Mouse (Mus musculus): Measurements from ENCODE around the gene Hist1h2bc. TPM values are rescaled to one million over a fixed set of nuclear protein-coding genes. Genes with fewer than 3 reads are reported as not detected.
"Not testable (repeated sequence)": the region's sequence is repeated elsewhere in the genome, so short reads cannot be mapped to it uniquely, and the experiment has no call there.

Hist1h2bc gene
- polyA plus RNA-seq, 1 experiment from 2014 or later = 15.1 TPM

GRCm38 (mm10) chr13:23708041-23708440, 24.0 kb downstream of the Hist1h2bc start:
- Histone ChIP-seq H3K36me3 (replicated peaks; ENCODE audit: control insufficient read depth, insufficient read depth) (no peaks in the 10 kb centered on the region), H3K4me3 (replicated peaks; ENCODE audit: low read length) (no peak overlapping the region), H3K27me3 (ENCODE audit: control insufficient read depth, insufficient read depth, low read length) (no peaks in the 10 kb centered on the region), H3K27ac (no peak overlapping the region), H3K4me2 (replicated peaks) (no peak overlapping the region), H3K4me1 (replicated peaks; ENCODE audit: control insufficient read depth, insufficient read depth, low read length) (peaks cover 9% of the 10 kb centered on the region; the same call in 1 of the 2 replicates), H3K9ac (no peak overlapping the region), H3K9me3 (ENCODE audit: control insufficient read depth, low read length) (no peaks in the 10 kb centered on the region)
- DNase-seq (ENCODE audit: low spot score) (no peak), ATAC-seq (ENCODE audit: low FRiP score) (no peak)
- 80% methylated on average over 4 of the region's 4 CpGs for WGBS

GRCm38 (mm10) chr13:23708654-23709053, 24.7 kb downstream of the Hist1h2bc start:
- Histone ChIP-seq H3K27ac (no peak overlapping the region), H3K4me1 (replicated peaks; ENCODE audit: control insufficient read depth, insufficient read depth, low read length) (peaks cover 9% of the 10 kb centered on the region; the same call in 1 of the 2 replicates), H3K4me3 (replicated peaks; ENCODE audit: low read length) (no peak overlapping the region), H3K4me2 (replicated peaks) (no peak overlapping the region), H3K9me3 (ENCODE audit: control insufficient read depth, low read length) (no peaks in the 10 kb centered on the region), H3K27me3 (ENCODE audit: control insufficient read depth, insufficient read depth, low read length) (no peaks in the 10 kb centered on the region), H3K36me3 (replicated peaks; ENCODE audit: control insufficient read depth, insufficient read depth) (no peaks in the 10 kb centered on the region), H3K9ac (no peak overlapping the region)
- ATAC-seq (ENCODE audit: low FRiP score) = no peak
- no peak for DNase-seq (ENCODE audit: low spot score)
- 84% methylated on average over 4 of the region's 4 CpGs for WGBS

DNA sequence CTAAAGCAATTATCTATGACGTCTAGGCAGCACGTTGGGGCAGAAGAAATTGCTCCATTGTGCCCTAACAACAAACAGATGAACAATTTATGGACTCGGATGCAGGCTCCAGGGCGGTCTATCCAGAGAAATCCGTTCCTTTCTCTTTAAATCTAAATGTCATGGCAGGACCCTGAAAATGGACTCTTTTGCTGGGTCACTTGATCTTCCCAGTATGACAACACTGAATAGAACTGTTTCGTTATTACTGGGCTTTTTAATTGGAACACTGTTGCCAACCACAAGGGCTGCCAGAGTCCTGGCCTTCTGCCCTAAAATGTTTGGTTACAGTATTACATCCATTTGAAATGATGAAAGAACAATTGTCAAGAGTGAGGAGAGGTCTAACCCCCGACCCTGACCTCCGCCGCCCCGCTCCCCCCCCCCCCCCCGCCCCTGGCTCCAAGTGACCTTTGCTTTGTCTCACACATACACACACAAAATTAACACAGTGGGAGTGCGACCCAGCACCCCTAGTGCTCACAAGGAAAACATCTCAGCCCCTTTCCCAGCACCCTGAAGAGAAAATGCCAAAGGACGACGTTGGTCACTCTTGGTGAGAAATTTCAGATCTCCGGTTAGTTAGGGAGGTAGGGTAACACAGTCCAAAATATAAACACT, 25.8 kb downstream of the Hist1h2bc start:
- DNase-seq (ENCODE audit: low spot score) = no peak
- peak overlapping the region; percentile 30 for H3K4me3 ChIP-seq (replicated peaks; ENCODE audit: low read length)
- no peak for ATAC-seq (ENCODE audit: low FRiP score)
- peak overlapping the region; percentile 65 for H3K4me2 ChIP-seq (replicated peaks)
- 16% methylated on average over 15 of the region's 15 CpGs for WGBS
- H3K9ac ChIP-seq = peak overlapping the region; percentile 55
- H3K36me3 ChIP-seq (replicated peaks; ENCODE audit: control insufficient read depth, insufficient read depth) = no peaks in the 10 kb centered on the region
- H3K4me1 ChIP-seq (replicated peaks; ENCODE audit: control insufficient read depth, insufficient read depth, low read length) = peaks cover 9% of the 10 kb centered on the region; the same call in 1 of the 2 replicates
- no peaks in the 10 kb centered on the region for H3K27me3 ChIP-seq (ENCODE audit: control insufficient read depth, insufficient read depth, low read length)
- no peaks in the 10 kb centered on the region for H3K9me3 ChIP-seq (ENCODE audit: control insufficient read depth, low read length)
- H3K27ac ChIP-seq = no peak overlapping the region

DNA sequence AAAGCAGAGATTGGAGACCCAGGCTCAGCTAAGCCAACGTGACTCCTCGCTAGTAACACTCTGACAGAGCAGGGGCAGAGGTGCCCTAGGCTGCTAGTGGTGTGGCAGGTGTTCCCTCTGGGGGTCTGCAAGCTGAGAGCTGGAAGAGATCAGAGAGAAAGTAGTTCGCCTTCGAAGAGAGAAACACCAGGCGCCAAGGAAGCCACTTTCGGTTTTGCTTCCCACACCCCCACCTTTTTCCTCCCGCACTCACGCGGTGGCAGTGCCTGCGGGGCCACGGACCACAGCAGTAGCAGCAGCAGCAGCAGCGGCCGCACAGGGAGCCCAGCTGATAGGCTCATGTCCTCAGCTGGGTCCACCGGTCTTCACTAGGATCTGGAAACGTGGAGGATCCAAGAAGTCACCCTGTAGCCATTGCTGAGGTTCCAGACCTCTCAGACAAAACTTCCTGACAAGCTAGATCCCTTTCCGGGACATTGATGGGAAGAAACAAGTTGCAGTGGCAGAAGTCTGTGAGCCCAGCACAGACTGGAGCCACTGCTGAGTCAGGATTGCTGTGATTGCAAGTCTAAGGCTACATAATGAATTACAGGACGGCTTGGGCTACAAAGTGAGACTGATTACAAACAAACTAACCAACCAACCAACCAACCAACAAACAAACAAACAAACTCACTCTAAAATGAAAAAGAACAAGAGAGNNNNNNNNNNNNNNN, 26.5 kb downstream of the Hist1h2bc start, which contains the start of gene Hfe:
Hfe (minus strand) TSS at position 481 of the 716 bp plus-strand sequence.
- ATAC-seq (ENCODE audit: low FRiP score) (0 out of 2 replicates have a peak, but pooled peaks have one; percentile 59), DNase-seq (ENCODE audit: low spot score) (peak; percentile 38)
- peak within 1 kb of the TSS; percentile 65 for H3K4me2 ChIP-seq (replicated peaks)
- H3K4me3 ChIP-seq (replicated peaks; ENCODE audit: low read length) = peak within 1 kb of the TSS; percentile 30
- H3K27ac ChIP-seq = 0 out of 2 replicates have a peak within 1 kb of the TSS, but pooled peaks have one; percentile 29
- H3K9ac ChIP-seq = peak within 1 kb of the TSS; percentile 55
- no peaks in the 10 kb centered on the region for H3K36me3 ChIP-seq (replicated peaks; ENCODE audit: control insufficient read depth, insufficient read depth)
- no peaks in the 10 kb centered on the region for H3K27me3 ChIP-seq (ENCODE audit: control insufficient read depth, insufficient read depth, low read length)
- H3K9me3 ChIP-seq (ENCODE audit: control insufficient read depth, low read length) = no peaks in the 10 kb centered on the region
- 5% methylated on average over 17 of the region's 17 CpGs for WGBS
- H3K4me1 ChIP-seq (replicated peaks; ENCODE audit: control insufficient read depth, insufficient read depth, low read length) = peaks cover 9% of the 10 kb centered on the region; the same call in 1 of the 2 replicates

- ATAC-seq (ENCODE audit: low FRiP score) = no peak
These were observed 32.5 kb downstream of the Hist1h2bc start for GRCm38 (mm10) chr13:23716261-23717042.

DNA sequence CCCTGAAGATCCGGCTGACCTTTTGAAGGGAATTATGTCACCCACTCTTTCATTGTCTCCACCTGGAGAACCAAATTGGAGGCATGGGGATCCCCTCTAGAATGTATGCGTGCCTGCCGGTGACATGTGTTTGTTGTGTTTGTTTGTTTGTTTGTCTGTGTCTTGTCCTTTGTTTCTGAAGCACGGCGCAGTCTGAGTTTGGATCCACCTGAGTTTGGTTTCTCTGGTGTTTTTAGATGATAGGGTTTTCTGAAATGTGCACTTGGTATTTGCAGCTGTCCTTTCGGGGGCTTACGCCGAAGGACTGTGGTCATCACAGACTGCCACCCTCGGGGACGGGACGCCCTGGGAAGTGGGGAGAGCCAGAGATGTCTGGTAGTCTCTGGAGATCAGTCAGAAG, 33.2 kb downstream of the Hist1h2bc start:
- no peak overlapping the region for H3K4me2 ChIP-seq (replicated peaks)
- no peak for DNase-seq (ENCODE audit: low spot score)
- 61% methylated on average over 11 of the region's 11 CpGs for WGBS
- no peak for ATAC-seq (ENCODE audit: low FRiP score)
- no peak overlapping the region for H3K9ac ChIP-seq
- no peak overlapping the region for H3K4me3 ChIP-seq (replicated peaks; ENCODE audit: low read length)
- no peaks in the 10 kb centered on the region for H3K36me3 ChIP-seq (replicated peaks; ENCODE audit: control insufficient read depth, insufficient read depth)
- H3K27ac ChIP-seq = no peak overlapping the region
- no peaks in the 10 kb centered on the region for H3K4me1 ChIP-seq (replicated peaks; ENCODE audit: control insufficient read depth, insufficient read depth, low read length)
- no peaks in the 10 kb centered on the region for H3K9me3 ChIP-seq (ENCODE audit: control insufficient read depth, low read length)
- no peaks in the 10 kb centered on the region for H3K27me3 ChIP-seq (ENCODE audit: control insufficient read depth, insufficient read depth, low read length)

More at GRCm38 (mm10) chr13:23716261-23717042, 32.5 kb downstream of the Hist1h2bc start:
- no peak overlapping the region for H3K27ac ChIP-seq
- H3K4me2 ChIP-seq (replicated peaks) = no peak overlapping the region
- no peak overlapping the region for H3K4me3 ChIP-seq (replicated peaks; ENCODE audit: low read length)
- H3K4me1 ChIP-seq (replicated peaks; ENCODE audit: control insufficient read depth, insufficient read depth, low read length) = no peaks in the 10 kb centered on the region
- WGBS = 86% methylated on average over 5 of the region's 5 CpGs
- no peaks in the 10 kb centered on the region for H3K9me3 ChIP-seq (ENCODE audit: control insufficient read depth, low read length)
- no peak overlapping the region for H3K9ac ChIP-seq
- H3K27me3 ChIP-seq (ENCODE audit: control insufficient read depth, insufficient read depth, low read length) = no peaks in the 10 kb centered on the region
- H3K36me3 ChIP-seq (replicated peaks; ENCODE audit: control insufficient read depth, insufficient read depth) = no peaks in the 10 kb centered on the region
- DNase-seq (ENCODE audit: low spot score) = no peak

GRCm38 (mm10) chr13:23717593-23718245, 33.7 kb downstream of the Hist1h2bc start:
- H3K27me3 ChIP-seq (ENCODE audit: control insufficient read depth, insufficient read depth, low read length); H3K36me3 ChIP-seq (replicated peaks; ENCODE audit: control insufficient read depth, insufficient read depth); H3K4me1 ChIP-seq (replicated peaks; ENCODE audit: control insufficient read depth, insufficient read depth, low read length); H3K4me2 ChIP-seq (replicated peaks); H3K9ac ChIP-seq; ATAC-seq (ENCODE audit: low FRiP score); H3K27ac ChIP-seq; H3K9me3 ChIP-seq (ENCODE audit: control insufficient read depth, low read length); DNase-seq (ENCODE audit: low spot score); H3K4me3 ChIP-seq (replicated peaks; ENCODE audit: low read length): not testable (repeated sequence)
- 18% methylated on average over 2 of the region's 2 CpGs for WGBS

- Histone ChIP-seq H3K9me3 (ENCODE audit: control insufficient read depth, low read length) (no peaks in the 10 kb centered on the region), H3K27me3 (ENCODE audit: control insufficient read depth, insufficient read depth, low read length) (no peaks in the 10 kb centered on the region), H3K4me1 (replicated peaks; ENCODE audit: control insufficient read depth, insufficient read depth, low read length) (no peaks in the 10 kb centered on the region), H3K4me2 (replicated peaks) (no peak overlapping the region), H3K4me3 (replicated peaks; ENCODE audit: low read length) (no peak overlapping the region), H3K9ac (no peak overlapping the region), H3K27ac (no peak overlapping the region), H3K36me3 (replicated peaks; ENCODE audit: control insufficient read depth, insufficient read depth) (no peaks in the 10 kb centered on the region)
- ATAC-seq (ENCODE audit: low FRiP score) = no peak
- DNase-seq (ENCODE audit: low spot score) = no peak
- WGBS = 77% methylated on average over 4 of the region's 4 CpGs
These were observed 40.2 kb downstream of the Hist1h2bc start for GRCm38 (mm10) chr13:23724239-23724638.

All from hindbrain, embryonic 14.5 days (tissue).